Mouse (Mus musculus): ENCODE results near the gene Fgfr2. TPM values are rescaled to one million over a fixed set of nuclear protein-coding genes. Genes with fewer than 3 reads are reported as not detected.
A peak's percentile ranks its signal among the peaks of the same experiment; 100 is the strongest.

Fgfr2 gene
- polyA plus RNA-seq, 1 experiment from 2014 or later = 137 TPM

DNA sequence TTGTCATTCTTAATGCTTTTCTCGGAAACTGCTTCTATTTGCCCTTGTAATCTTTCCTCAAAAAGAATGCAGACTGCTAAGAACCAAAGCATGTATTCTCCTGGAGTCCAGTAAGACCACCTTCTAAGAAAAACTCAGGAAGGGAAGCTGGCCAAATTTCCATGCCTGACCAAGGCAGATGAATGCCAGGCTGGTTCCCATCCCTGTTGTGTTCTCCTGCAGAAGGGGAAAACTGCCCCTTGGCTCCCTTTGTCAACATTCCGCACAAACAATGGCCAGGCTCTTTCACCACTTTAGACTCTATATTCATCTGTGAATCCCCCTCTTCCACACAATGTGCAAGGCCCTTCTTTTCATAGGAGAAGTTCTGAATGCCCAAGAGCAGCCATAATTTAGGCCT, 5.3 kb downstream of the Fgfr2 start:
- no peaks in the 10 kb centered on the region for H3K36me3 ChIP-seq
- H3K4me1 ChIP-seq = peaks cover 66% of the 10 kb centered on the region
- H3K27ac ChIP-seq (replicated peaks) = no peak overlapping the region
- WGBS = 49% methylated on average over 2 of the region's 2 CpGs
- H3K4me3 ChIP-seq (replicated peaks) = no peak overlapping the region
- no peak overlapping the region for H3K9ac ChIP-seq
- ATAC-seq (ENCODE audit: insufficient number of reproducible peaks, low FRiP score, low TSS enrichment, low read depth) = no peak
- H3K4me2 ChIP-seq (replicated peaks) = no peak overlapping the region
- H3K27me3 ChIP-seq = no peaks in the 10 kb centered on the region
- no peaks in the 10 kb centered on the region for H3K9me3 ChIP-seq (replicated peaks)

DNA sequence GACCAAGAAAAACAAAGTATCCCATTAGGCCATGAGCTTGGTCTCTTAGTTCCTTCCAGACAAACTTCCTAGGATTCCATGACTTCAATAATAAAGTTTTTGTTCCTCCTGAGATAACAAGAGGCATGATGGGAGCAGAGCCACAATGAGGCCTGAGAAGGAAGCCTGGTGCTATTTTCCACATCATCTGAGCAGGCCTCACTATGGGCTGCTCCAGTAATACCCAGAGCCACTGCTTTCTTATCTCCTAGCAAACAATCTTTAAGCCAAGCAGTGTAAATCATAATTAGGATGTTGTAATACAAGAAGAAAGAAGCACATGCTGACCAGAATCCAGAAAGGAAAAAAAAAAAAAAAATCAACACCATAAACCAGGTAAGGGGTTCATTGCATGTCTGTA, 6.6 kb downstream of the Fgfr2 start:
- no peak overlapping the region for H3K9ac ChIP-seq
- H3K9me3 ChIP-seq (replicated peaks) = no peaks in the 10 kb centered on the region
- H3K4me3 ChIP-seq (replicated peaks) = no peak overlapping the region
- H3K27me3 ChIP-seq = no peaks in the 10 kb centered on the region
- no peaks in the 10 kb centered on the region for H3K36me3 ChIP-seq
- ATAC-seq (ENCODE audit: insufficient number of reproducible peaks, low FRiP score, low TSS enrichment, low read depth) = no peak
- peaks cover 79% of the 10 kb centered on the region for H3K4me1 ChIP-seq
- no peak overlapping the region for H3K27ac ChIP-seq (replicated peaks)
- no peak overlapping the region for H3K4me2 ChIP-seq (replicated peaks)

DNA sequence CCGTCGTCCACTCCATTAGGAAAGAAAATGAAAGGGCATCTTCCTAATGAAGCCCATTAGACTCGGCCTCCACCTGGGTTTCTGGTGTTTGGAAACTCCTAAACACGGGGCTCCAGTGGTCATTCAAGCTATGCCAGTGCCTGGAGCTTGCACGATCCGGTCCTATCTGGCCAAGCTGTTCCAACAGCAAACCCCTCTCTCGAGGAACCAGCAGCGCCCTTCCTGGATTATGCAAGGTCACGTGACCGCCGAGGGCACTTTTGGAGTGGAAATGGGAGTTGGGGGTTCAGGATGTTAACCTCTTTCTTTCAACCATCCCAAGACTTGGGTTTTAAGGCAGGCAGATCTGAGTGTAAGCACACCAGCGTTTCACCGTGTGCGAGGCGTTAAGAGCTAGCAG, 7.3 kb downstream of the Fgfr2 start:
- Histone ChIP-seq H3K9me3 (replicated peaks) (no peaks in the 10 kb centered on the region), H3K27ac (replicated peaks) (no peak overlapping the region), H3K9ac (no peak overlapping the region), H3K36me3 (no peaks in the 10 kb centered on the region), H3K4me2 (replicated peaks) (peak overlapping the region; percentile 38; the same call in 1 of the 2 replicates), H3K27me3 (no peaks in the 10 kb centered on the region), H3K4me3 (replicated peaks) (no peak overlapping the region), H3K4me1 (peaks cover 79% of the 10 kb centered on the region)
- 24% methylated on average over 15 of the region's 15 CpGs for WGBS
- no peak for ATAC-seq (ENCODE audit: insufficient number of reproducible peaks, low FRiP score, low TSS enrichment, low read depth)

- H3K4me3 ChIP-seq (replicated peaks) = peak overlapping the region; percentile 16; the same call in 1 of the 2 replicates
- no peak overlapping the region for H3K27ac ChIP-seq (replicated peaks)
- ATAC-seq (ENCODE audit: insufficient number of reproducible peaks, low FRiP score, low TSS enrichment, low read depth) = no peak; the same call in 1 of the 2 replicates
- H3K36me3 ChIP-seq = no peaks in the 10 kb centered on the region
- H3K4me1 ChIP-seq = peaks cover 72% of the 10 kb centered on the region
- no peak overlapping the region for H3K9ac ChIP-seq
- 20% methylated on average over 20 of the region's 20 CpGs for WGBS
- no peaks in the 10 kb centered on the region for H3K9me3 ChIP-seq (replicated peaks)
- H3K27me3 ChIP-seq = no peaks in the 10 kb centered on the region
- H3K4me2 ChIP-seq (replicated peaks) = peak overlapping the region; percentile 38
Measured at GRCm38 (mm10) chr7:133114847-133115470, 8.2 kb downstream of the Fgfr2 start.

- 69% methylated on average over 8 of the region's 8 CpGs for WGBS
- peaks cover 73% of the 10 kb centered on the region for H3K4me1 ChIP-seq
Measured at GRCm38 (mm10) chr7:133113185-133113895, 9.8 kb downstream of the Fgfr2 start.

GRCm38 (mm10) chr7:133112351-133112831, 10.8 kb downstream of the Fgfr2 start:
- H3K9ac ChIP-seq = no peak overlapping the region
- no peaks in the 10 kb centered on the region for H3K9me3 ChIP-seq (replicated peaks)
- 0 out of 2 replicates have a peak, but pooled peaks have one; percentile 14 for ATAC-seq (ENCODE audit: insufficient number of reproducible peaks, low FRiP score, low TSS enrichment, low read depth)
- no peaks in the 10 kb centered on the region for H3K27me3 ChIP-seq
- no peaks in the 10 kb centered on the region for H3K36me3 ChIP-seq
- no peak overlapping the region for H3K4me3 ChIP-seq (replicated peaks)
- peak overlapping the region; percentile 63 for H3K27ac ChIP-seq (replicated peaks)
- 15% methylated on average over 6 of the region's 6 CpGs for WGBS
- H3K4me1 ChIP-seq = peaks cover 67% of the 10 kb centered on the region
- no peak overlapping the region for H3K4me2 ChIP-seq (replicated peaks)

More at GRCm38 (mm10) chr7:133113185-133113895, 9.8 kb downstream of the Fgfr2 start:
- H3K9me3 ChIP-seq (replicated peaks) = no peaks in the 10 kb centered on the region
- peak overlapping the region; percentile 63; the same call in 1 of the 2 replicates for H3K27ac ChIP-seq (replicated peaks)
- no peak for ATAC-seq (ENCODE audit: insufficient number of reproducible peaks, low FRiP score, low TSS enrichment, low read depth)
- no peak overlapping the region for H3K4me3 ChIP-seq (replicated peaks)
- H3K27me3 ChIP-seq = no peaks in the 10 kb centered on the region
- no peak overlapping the region for H3K9ac ChIP-seq
- no peaks in the 10 kb centered on the region for H3K36me3 ChIP-seq
- H3K4me2 ChIP-seq (replicated peaks) = no peak overlapping the region

DNA sequence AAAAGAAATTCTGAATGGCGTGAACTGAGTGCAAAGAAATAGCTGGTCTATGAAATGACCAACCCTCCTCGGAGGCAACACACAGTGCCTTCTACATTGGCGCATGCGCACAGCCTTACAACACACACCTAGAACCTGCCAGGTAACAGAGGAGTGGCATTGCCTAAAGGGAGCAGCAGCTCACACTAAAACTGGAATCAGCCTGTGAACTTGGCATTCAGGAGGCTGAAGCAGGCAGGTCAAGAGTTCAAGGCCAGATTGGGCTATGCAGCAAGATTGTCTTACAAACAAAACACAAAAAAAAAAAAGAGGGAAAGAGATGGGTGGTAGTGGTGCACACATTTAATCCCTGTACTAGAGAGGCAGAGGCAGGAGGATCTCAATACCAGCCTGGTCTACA, 13.7 kb downstream of the Fgfr2 start:
- H3K27ac ChIP-seq (replicated peaks) = no peak overlapping the region
- 94% methylated on average over 4 of the region's 4 CpGs for WGBS
- no peaks in the 10 kb centered on the region for H3K36me3 ChIP-seq
- H3K4me1 ChIP-seq = peaks cover 39% of the 10 kb centered on the region
- H3K27me3 ChIP-seq = no peaks in the 10 kb centered on the region
- H3K9ac ChIP-seq = no peak overlapping the region
- H3K4me2 ChIP-seq (replicated peaks) = no peak overlapping the region
- no peaks in the 10 kb centered on the region for H3K9me3 ChIP-seq (replicated peaks)
- H3K4me3 ChIP-seq (replicated peaks) = no peak overlapping the region
- ATAC-seq (ENCODE audit: insufficient number of reproducible peaks, low FRiP score, low TSS enrichment, low read depth) = no peak

DNA sequence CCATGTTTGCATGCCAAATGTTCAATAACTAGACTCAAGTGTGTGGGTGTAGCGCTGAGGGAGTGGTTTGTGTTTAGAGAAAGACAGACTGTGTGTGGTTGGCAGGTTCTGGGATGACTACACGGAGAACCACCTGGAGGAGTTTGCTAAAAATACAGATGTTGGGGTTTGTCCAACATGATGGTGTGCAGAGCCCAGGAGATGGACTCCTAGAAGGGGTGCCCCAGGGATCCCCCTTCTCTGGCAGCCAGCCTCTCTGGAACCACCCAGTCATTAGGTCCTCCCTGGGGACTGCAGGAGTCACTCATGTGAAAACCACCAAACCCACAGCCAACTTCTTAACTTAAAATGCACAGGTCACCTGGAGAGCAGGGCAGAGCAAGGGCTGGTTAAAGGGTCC, 14.5 kb downstream of the Fgfr2 start:
- H3K27ac ChIP-seq (replicated peaks) = no peak overlapping the region
- no peak for ATAC-seq (ENCODE audit: insufficient number of reproducible peaks, low FRiP score, low TSS enrichment, low read depth)
- H3K36me3 ChIP-seq = no peaks in the 10 kb centered on the region
- H3K27me3 ChIP-seq = no peaks in the 10 kb centered on the region
- no peak overlapping the region for H3K4me3 ChIP-seq (replicated peaks)
- no peak overlapping the region for H3K4me2 ChIP-seq (replicated peaks)
- no peak overlapping the region for H3K9ac ChIP-seq
- peaks cover 31% of the 10 kb centered on the region for H3K4me1 ChIP-seq
- 47% methylated on average over 2 of the region's 2 CpGs for WGBS
- H3K9me3 ChIP-seq (replicated peaks) = no peaks in the 10 kb centered on the region

- ATAC-seq (ENCODE audit: insufficient number of reproducible peaks, low FRiP score, low TSS enrichment, low read depth) = peak; percentile 56; the same call in 1 of the 2 replicates
- Histone ChIP-seq H3K9me3 (replicated peaks) (no peaks in the 10 kb centered on the region), H3K36me3 (no peaks in the 10 kb centered on the region), H3K27ac (replicated peaks) (no peak overlapping the region), H3K27me3 (no peaks in the 10 kb centered on the region), H3K9ac (no peak overlapping the region), H3K4me3 (replicated peaks) (no peak overlapping the region), H3K4me2 (replicated peaks) (no peak overlapping the region), H3K4me1 (peaks cover 23% of the 10 kb centered on the region)
- whole genome bisulfite sequencing = 73% methylated on average over 3 of the region's 3 CpGs
Measured at GRCm38 (mm10) chr7:133102578-133102977, 20.6 kb downstream of the Fgfr2 start.

- ATAC-seq (ENCODE audit: insufficient number of reproducible peaks, low FRiP score, low TSS enrichment, low read depth) = no peak
- H3K4me1 ChIP-seq = peaks cover 23% of the 10 kb centered on the region
- 86% methylated on average over 6 of the region's 6 CpGs for WGBS
Measured at GRCm38 (mm10) chr7:133101070-133101469, 22.1 kb downstream of the Fgfr2 start.

DNA sequence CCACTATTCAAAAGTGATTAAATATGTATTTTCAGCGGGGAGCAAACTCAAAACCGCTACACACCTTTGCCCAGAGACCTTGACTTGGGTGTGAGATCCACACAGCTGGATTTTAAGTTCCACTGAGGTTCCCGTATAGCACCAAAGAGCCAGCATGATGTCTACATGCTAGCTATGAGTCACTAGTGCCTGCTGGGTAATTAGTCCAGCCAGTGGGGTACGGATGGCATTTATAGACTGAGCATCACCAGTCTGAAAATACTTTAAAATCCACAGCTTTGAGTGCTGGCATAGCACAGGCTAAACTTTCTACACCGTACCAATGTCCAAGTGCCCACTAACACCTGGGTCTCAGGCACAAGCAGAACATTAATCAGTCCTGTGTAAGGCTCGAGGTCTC, 23.0 kb downstream of the Fgfr2 start:
- no peak overlapping the region for H3K4me2 ChIP-seq (replicated peaks)
- H3K4me3 ChIP-seq (replicated peaks) = no peak overlapping the region
- H3K4me1 ChIP-seq = peaks cover 25% of the 10 kb centered on the region
- H3K27me3 ChIP-seq = no peaks in the 10 kb centered on the region
- no peaks in the 10 kb centered on the region for H3K9me3 ChIP-seq (replicated peaks)
- ATAC-seq (ENCODE audit: insufficient number of reproducible peaks, low FRiP score, low TSS enrichment, low read depth) = no peak
- H3K27ac ChIP-seq (replicated peaks) = no peak overlapping the region
- H3K9ac ChIP-seq = no peak overlapping the region
- no peaks in the 10 kb centered on the region for H3K36me3 ChIP-seq
- 83% methylated on average over 6 of the region's 6 CpGs for WGBS

More at GRCm38 (mm10) chr7:133101070-133101469, 22.1 kb downstream of the Fgfr2 start:
- H3K4me3 ChIP-seq (replicated peaks) = no peak overlapping the region
- no peaks in the 10 kb centered on the region for H3K27me3 ChIP-seq
- no peaks in the 10 kb centered on the region for H3K9me3 ChIP-seq (replicated peaks)
- no peak overlapping the region for H3K4me2 ChIP-seq (replicated peaks)
- H3K27ac ChIP-seq (replicated peaks) = no peak overlapping the region
- no peak overlapping the region for H3K9ac ChIP-seq
- H3K36me3 ChIP-seq = no peaks in the 10 kb centered on the region

Measured in embryonic facial prominence, embryonic 15.5 days (tissue).